Mouse (Mus musculus) brain, embryonic 14.5 days (tissue): Measurements from ENCODE around the gene Ramp1.

Experiments used
- CTCF ChIP-seq: fragments of 200-500 bp; IDR thresholded peaks from 2 replicates; pipeline ENCODE4 v1.5.1; 2012; ENCODE audit warnings: inconsistent platforms, mild to moderate bottlenecking, moderate library complexity, borderline replicate concordance; ENCODE audit not compliant: insufficient read depth, insufficient read length; ENCODE audit errors: extremely low read depth
- POLR2A ChIP-seq: fragments of 200-500 bp; IDR thresholded peaks from 2 replicates; pipeline ENCODE4 v1.6.1; 2012; ENCODE audit warnings: mild to moderate bottlenecking, inconsistent platforms, borderline replicate concordance; ENCODE audit not compliant: poor library complexity, insufficient read depth, insufficient read length, severe bottlenecking; ENCODE audit errors: extremely low read depth

DNA sequence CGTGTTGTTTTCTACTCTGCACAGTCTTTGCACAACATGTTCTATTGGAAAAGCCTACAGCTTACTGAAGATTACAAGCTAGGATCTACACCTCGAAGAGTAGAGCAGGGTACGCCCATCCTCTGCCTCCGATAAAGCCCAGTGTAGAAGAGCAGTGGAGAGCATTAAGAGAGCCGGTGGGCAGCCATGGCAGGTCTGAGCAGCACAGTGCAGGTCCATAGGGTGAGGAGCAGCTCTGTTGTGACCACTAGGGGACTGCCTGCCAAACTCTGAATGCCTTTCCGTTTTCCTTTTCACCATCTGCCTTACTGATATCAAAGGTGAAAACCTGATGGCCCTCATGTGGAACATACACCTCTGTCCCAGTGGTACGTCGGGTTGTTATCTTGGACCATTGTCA lies 72.3 kb downstream of the Ramp1 start:
- TF ChIP-seq POLR2A, result no peak
- peak; percentile 40; the same call in 1 of the 2 replicates for TF ChIP-seq CTCF
